Mouse (Mus musculus): Measurements from ENCODE around the gene Txn1. TPM values are rescaled to one million over a fixed set of nuclear protein-coding genes. Genes with fewer than 3 reads are reported as not detected.

The Txn1 gene
- polyA plus RNA-seq, 1 experiment from 2014 or later: 291 TPM

DNA sequence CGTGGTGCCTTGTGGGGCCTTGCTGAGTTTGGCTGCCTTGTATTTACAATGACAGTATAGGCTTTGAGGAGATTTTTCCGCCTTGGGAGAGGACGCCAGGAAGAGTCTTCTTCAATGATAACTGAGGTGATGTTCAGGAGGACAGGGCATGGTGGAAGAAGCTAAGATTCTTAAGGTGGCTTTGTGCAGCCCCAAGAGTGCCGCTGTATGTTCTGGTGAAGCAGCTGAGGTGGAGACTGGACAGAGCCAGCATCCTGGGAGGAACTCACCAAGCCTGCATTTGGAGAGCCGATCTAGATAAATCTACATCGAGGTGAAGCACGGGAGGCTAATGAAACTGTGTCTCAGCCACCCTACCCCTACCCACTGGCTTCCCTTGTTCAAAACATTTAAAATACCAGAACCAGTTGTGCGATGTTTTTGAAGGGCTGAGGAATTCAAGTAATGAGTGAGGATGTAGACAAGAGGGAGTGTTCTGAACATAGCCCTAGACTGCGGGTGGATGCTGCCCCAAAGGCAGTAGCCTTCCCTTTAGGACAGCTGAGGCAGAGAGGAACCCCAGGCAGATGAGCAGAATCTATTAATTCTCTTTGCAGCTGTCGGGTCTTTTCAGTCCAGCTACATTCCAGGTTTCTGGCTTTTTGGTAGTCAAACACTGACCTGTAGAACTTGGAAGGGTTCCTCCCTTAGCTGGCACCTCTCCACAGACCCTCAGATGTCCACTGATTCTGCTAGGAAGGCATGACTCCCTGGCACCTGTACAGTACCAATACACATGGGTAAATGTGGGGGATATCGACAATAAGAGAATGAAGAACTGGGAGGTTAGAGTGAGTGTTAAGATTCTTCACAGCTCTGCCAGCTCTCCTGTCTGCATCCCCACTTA is 1.2 kb upstream of the Txn1 start:
- no peaks in the 10 kb centered on the region for H3K36me3 ChIP-seq
- H3K4me3 ChIP-seq: peak overlapping the region; percentile 63
- peaks cover 32% of the 10 kb centered on the region for H3K4me1 ChIP-seq (replicated peaks)
- 46% methylated on average over 11 of the region's 11 CpGs for WGBS
- peak overlapping the region; percentile 83 for H3K27ac ChIP-seq (replicated peaks)
- H3K9me3 ChIP-seq: no peaks in the 10 kb centered on the region
- H3K4me2 ChIP-seq: peak overlapping the region; percentile 89
- peak overlapping the region; percentile 83; the same call in 1 of the 2 replicates for H3K9ac ChIP-seq
- ATAC-seq (ENCODE audit: low FRiP score, low read depth): no peak
- no peaks in the 10 kb centered on the region for H3K27me3 ChIP-seq

- Histone ChIP-seq H3K9me3 (no peaks in the 10 kb centered on the region), H3K9ac (peak overlapping the region; percentile 83)
- under 1% methylated on average over 25 of the region's 25 CpGs for WGBS
Observed at GRCm38 (mm10) chr4:57955544-57955958, 660 bp downstream of the Txn1 start.

DNA sequence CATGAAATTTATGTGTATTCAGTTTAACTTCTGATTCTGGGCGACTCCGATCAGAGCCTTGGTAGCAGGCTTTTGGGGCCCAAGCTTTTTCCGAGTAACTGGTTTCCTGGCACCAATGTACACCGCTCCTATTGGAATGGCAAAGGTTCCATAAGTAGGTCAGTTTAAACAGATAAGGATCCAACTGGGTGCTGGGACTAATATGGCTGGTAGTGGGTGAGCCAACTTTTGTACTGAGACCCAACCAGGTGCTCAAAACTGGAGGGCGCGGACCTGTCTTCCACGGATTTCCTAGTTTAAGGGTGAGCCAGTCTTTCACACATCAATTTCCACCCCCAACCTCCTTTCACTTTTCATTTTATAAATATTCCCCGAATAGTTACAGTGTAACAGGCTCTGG is 1.2 kb downstream of the Txn1 start:
- H3K9ac ChIP-seq: peak overlapping the region; percentile 83
- H3K27me3 ChIP-seq: no peaks in the 10 kb centered on the region
- peak overlapping the region; percentile 89 for H3K4me2 ChIP-seq
- peaks cover 32% of the 10 kb centered on the region for H3K4me1 ChIP-seq (replicated peaks)
- no peak for ATAC-seq (ENCODE audit: low FRiP score, low read depth)
- no peaks in the 10 kb centered on the region for H3K9me3 ChIP-seq
- no peak overlapping the region for H3K27ac ChIP-seq (replicated peaks)
- peaks cover 20% of the 10 kb centered on the region for H3K36me3 ChIP-seq
- H3K4me3 ChIP-seq: peak overlapping the region; percentile 63
- WGBS: 77% methylated on average over 8 of the region's 8 CpGs

More at GRCm38 (mm10) chr4:57955544-57955958, 660 bp downstream of the Txn1 start:
- ATAC-seq (ENCODE audit: low FRiP score, low read depth): peak; percentile 32
- peaks cover 32% of the 10 kb centered on the region for H3K4me1 ChIP-seq (replicated peaks)
- peaks cover 15% of the 10 kb centered on the region for H3K36me3 ChIP-seq
- H3K4me3 ChIP-seq: peak overlapping the region; percentile 63
- H3K4me2 ChIP-seq: peak overlapping the region; percentile 89
- H3K27ac ChIP-seq (replicated peaks): peak overlapping the region; percentile 83
- no peaks in the 10 kb centered on the region for H3K27me3 ChIP-seq

DNA sequence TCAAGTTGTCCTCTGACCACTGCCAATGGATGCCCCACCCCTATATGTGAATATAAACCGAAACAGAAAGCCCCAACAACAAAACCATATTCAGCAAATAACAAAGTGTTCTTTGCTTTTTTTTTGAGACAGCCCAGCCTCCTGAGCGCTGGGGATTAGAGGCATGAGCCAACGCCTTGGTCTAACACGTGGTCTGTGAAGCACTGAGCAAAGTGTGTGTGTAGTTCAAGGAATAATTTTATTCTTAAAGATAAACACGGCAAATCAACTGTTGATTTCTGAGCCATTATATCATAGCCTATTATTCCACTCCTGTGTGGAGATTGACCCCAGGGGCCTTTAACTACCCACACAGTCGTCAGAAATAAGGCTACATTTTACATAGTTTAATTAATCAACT is 1.6 kb downstream of the Txn1 start:
- peak overlapping the region; percentile 89 for H3K4me2 ChIP-seq
- H3K4me3 ChIP-seq: peak overlapping the region; percentile 63
- no peaks in the 10 kb centered on the region for H3K9me3 ChIP-seq
- H3K27ac ChIP-seq (replicated peaks): no peak overlapping the region
- H3K9ac ChIP-seq: no peak overlapping the region
- H3K36me3 ChIP-seq: peaks cover 24% of the 10 kb centered on the region
- no peaks in the 10 kb centered on the region for H3K27me3 ChIP-seq
- whole genome bisulfite sequencing: 77% methylated on average over 6 of the region's 6 CpGs
- no peak for ATAC-seq (ENCODE audit: low FRiP score, low read depth)
- peaks cover 32% of the 10 kb centered on the region for H3K4me1 ChIP-seq (replicated peaks)

GRCm38 (mm10) chr4:57953796-57954195 is 2.4 kb downstream of the Txn1 start:
- Histone ChIP-seq H3K4me2 (peak overlapping the region; percentile 89), H3K27ac (replicated peaks) (no peak overlapping the region), H3K27me3 (no peaks in the 10 kb centered on the region), H3K4me1 (replicated peaks) (peaks cover 32% of the 10 kb centered on the region), H3K4me3 (no peak overlapping the region), H3K36me3 (peaks cover 29% of the 10 kb centered on the region), H3K9me3 (no peaks in the 10 kb centered on the region), H3K9ac (no peak overlapping the region)
- ATAC-seq (ENCODE audit: low FRiP score, low read depth): no peak
- 89% methylated on average over 7 of the region's 7 CpGs for WGBS

DNA sequence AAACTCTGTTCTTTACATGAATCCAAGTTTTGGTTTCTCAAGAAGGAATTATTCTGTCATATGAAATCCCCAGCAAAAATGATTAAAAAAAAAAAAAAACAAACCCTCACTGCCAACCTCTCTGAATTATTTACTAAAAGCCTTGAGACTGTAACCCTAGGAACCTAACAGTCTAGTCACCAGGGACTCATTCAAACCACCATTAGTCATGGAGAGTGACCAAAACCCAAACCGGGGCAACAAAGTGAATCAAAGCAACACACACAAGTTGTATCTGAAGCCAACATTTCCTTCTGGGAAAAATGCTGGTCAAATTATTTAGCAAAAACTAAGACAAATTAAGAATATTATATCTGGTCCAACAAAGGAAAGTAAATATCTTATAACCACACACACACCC is 3.3 kb downstream of the Txn1 start:
- Histone ChIP-seq H3K36me3 (peaks cover 37% of the 10 kb centered on the region), H3K27ac (replicated peaks) (no peak overlapping the region), H3K9me3 (no peaks in the 10 kb centered on the region), H3K27me3 (no peaks in the 10 kb centered on the region), H3K4me2 (no peak overlapping the region), H3K9ac (no peak overlapping the region), H3K4me3 (no peak overlapping the region), H3K4me1 (replicated peaks) (peaks cover 32% of the 10 kb centered on the region)
- WGBS: 80% methylated on average over 1 of the region's 1 CpGs
- no peak for ATAC-seq (ENCODE audit: low FRiP score, low read depth)

DNA sequence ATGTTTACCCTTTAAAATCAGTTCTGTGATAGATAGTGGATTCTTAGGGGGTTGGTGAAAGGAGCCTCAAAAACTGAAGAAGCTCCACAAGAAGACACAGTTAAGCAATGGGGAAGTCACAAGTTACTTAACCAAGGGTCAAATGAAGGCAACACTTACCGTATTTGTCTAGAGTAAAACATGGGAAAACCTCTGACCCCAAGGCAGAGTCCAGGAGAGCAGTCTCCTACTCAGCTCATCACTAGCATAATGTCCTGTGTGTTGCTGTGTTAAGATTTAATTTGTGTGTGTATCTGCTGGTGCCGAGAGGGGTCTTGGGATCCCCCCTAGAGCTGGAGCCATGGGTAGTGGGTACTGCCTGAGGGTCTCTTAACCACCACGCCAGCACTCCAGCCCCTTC is 3.8 kb downstream of the Txn1 start:
- Histone ChIP-seq H3K36me3 (peaks cover 37% of the 10 kb centered on the region), H3K4me2 (no peak overlapping the region), H3K27me3 (no peaks in the 10 kb centered on the region), H3K27ac (replicated peaks) (no peak overlapping the region), H3K9ac (no peak overlapping the region), H3K9me3 (no peaks in the 10 kb centered on the region), H3K4me1 (replicated peaks) (peaks cover 31% of the 10 kb centered on the region), H3K4me3 (no peak overlapping the region)
- ATAC-seq (ENCODE audit: low FRiP score, low read depth): no peak
- 96% methylated on average over 3 of the region's 3 CpGs for WGBS

DNA sequence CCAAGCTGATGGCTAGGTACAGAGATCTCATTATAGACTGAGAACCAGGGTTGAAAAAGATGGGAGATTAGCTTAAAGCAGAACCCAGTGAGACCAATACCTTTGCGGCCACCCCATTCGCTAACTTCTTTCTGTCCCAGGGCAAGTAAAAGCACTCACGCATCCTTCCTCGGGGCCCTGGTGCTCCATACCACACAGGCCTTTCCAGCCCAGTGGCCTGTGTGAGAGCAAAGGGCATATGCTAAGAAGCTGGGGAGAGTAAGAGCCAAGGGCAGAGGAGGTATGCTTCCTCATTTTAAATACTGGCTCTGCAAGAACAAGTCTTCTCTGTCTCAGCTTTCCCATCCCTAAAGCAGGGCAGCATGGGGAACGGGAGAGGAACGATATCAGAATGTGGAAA is 6.3 kb downstream of the Txn1 start:
- Histone ChIP-seq H3K4me3 (no peak overlapping the region), H3K27ac (replicated peaks) (no peak overlapping the region), H3K9ac (no peak overlapping the region), H3K4me1 (replicated peaks) (peaks cover 16% of the 10 kb centered on the region), H3K36me3 (peaks cover 55% of the 10 kb centered on the region), H3K27me3 (no peaks in the 10 kb centered on the region), H3K9me3 (no peaks in the 10 kb centered on the region), H3K4me2 (no peak overlapping the region)
- WGBS: 93% methylated on average over 6 of the region's 6 CpGs
- no peak for ATAC-seq (ENCODE audit: low FRiP score, low read depth)

DNA sequence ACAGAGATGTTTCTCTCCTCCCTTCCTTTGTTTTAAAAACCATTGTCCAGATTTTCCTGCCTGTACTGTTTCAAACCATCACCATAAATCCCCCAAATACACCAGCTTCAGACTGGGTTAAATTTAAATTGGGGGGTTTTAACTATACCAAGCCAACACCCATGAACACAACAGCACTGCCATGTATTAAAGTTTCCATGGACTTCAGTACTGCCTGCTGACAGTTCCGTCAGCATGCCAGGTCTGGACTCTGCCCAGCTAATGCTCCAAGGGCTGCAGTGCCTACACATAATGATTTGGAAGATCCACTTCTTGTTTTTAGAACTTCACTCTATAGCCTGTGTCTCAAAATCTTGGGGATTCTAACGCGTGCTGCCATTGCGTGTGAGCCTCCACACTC is 8.7 kb downstream of the Txn1 start:
- no peak overlapping the region for H3K27ac ChIP-seq (replicated peaks)
- no peaks in the 10 kb centered on the region for H3K9me3 ChIP-seq
- WGBS: 94% methylated on average over 4 of the region's 4 CpGs
- ATAC-seq (ENCODE audit: low FRiP score, low read depth): no peak
- H3K4me1 ChIP-seq (replicated peaks): no peaks in the 10 kb centered on the region
- H3K4me2 ChIP-seq: no peak overlapping the region
- no peaks in the 10 kb centered on the region for H3K27me3 ChIP-seq
- H3K9ac ChIP-seq: no peak overlapping the region
- no peak overlapping the region for H3K4me3 ChIP-seq
- H3K36me3 ChIP-seq: peaks cover 73% of the 10 kb centered on the region

- H3K27me3 ChIP-seq: no peaks in the 10 kb centered on the region
- H3K27ac ChIP-seq (replicated peaks): no peak overlapping the region
- H3K9me3 ChIP-seq: no peaks in the 10 kb centered on the region
- ATAC-seq (ENCODE audit: low FRiP score, low read depth): no peak
- peaks cover 77% of the 10 kb centered on the region for H3K36me3 ChIP-seq
- 89% methylated on average over 10 of the region's 10 CpGs for WGBS
- H3K4me3 ChIP-seq: no peak overlapping the region
- H3K9ac ChIP-seq: no peak overlapping the region
- H3K4me1 ChIP-seq (replicated peaks): no peaks in the 10 kb centered on the region
- H3K4me2 ChIP-seq: no peak overlapping the region
Observed at GRCm38 (mm10) chr4:57947036-57947435, 9.2 kb downstream of the Txn1 start.

GRCm38 (mm10) chr4:57942892-57943291 is 13.3 kb downstream of the Txn1 start:
- H3K36me3 ChIP-seq: peaks cover 40% of the 10 kb centered on the region
- H3K4me1 ChIP-seq (replicated peaks): no peaks in the 10 kb centered on the region
- no peak overlapping the region for H3K4me2 ChIP-seq
- H3K4me3 ChIP-seq: no peak overlapping the region
- ATAC-seq (ENCODE audit: low FRiP score, low read depth): no peak
- no peaks in the 10 kb centered on the region for H3K9me3 ChIP-seq
- H3K27ac ChIP-seq (replicated peaks): no peak overlapping the region
- no peak overlapping the region for H3K9ac ChIP-seq
- 92% methylated on average over 2 of the region's 2 CpGs for WGBS
- H3K27me3 ChIP-seq: no peaks in the 10 kb centered on the region

DNA sequence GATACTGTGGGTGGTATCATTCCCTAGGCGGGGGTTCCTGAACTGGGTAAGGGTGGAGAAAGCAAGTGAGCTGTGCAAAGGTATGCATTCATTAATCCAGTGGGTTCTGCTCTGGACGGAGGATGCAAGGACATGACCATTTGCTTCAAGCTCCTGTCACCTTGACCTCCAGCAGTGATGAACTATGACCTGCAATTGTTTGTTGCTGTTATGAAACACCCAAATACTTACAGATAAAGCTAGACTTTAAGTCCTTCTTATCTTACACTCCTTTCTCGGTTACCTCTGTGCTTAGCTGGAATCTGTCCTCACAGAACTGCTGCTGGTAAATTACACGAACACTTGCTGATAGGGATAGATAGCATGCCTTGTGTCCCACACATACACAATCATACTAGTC is 15.6 kb downstream of the Txn1 start:
- Histone ChIP-seq H3K9me3 (no peaks in the 10 kb centered on the region), H3K36me3 (peaks cover 30% of the 10 kb centered on the region), H3K9ac (no peak overlapping the region), H3K27me3 (no peaks in the 10 kb centered on the region), H3K27ac (replicated peaks) (no peak overlapping the region), H3K4me2 (no peak overlapping the region), H3K4me1 (replicated peaks) (no peaks in the 10 kb centered on the region), H3K4me3 (no peak overlapping the region)
- WGBS: 91% methylated on average over 4 of the region's 4 CpGs
- no peak for ATAC-seq (ENCODE audit: low FRiP score, low read depth)
